Mouse (Mus musculus) ES-Bruce4 (cell line): ENCODE results near the gene Ptprd.

Experiments used
- CTCF ChIP-seq: IDR thresholded peaks from one replicate; pipeline ENCODE4 v1.8.1; 2011; ENCODE audit warnings: low read depth, low read length
- EP300 ChIP-seq: IDR thresholded peaks from 2 replicates; pipeline ENCODE4 v1.6.1; 2011; ENCODE audit warnings: low read depth, low read length; ENCODE audit not compliant: insufficient read depth
- POLR2A ChIP-seq: IDR thresholded peaks from one replicate; pipeline ENCODE4 v1.8.1; 2011; ENCODE audit warnings: low read length; ENCODE audit not compliant: insufficient read depth

DNA sequence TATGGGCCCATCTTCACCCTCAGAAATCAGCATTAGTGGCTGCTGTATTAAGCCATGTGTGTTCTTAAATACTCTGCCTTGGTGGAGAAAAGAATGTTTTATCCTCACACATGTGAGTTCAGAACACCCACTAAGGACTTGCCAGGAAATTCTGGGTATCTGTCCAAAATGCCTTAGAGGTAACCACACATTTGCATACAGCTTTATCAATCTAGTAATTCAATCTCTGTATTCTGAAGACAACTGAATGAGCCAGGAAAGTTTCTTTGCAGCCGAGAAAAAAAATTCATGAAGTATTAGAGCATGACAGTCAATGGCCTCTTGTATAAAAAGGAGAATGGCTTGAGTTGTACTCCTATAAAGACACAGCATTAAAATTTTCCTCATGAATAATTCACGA lies 2057.6 kb downstream of the Ptprd start:
- TF ChIP-seq CTCF (no peak), EP300 (no peak), POLR2A (no peak)
